Mouse (Mus musculus) midbrain, embryonic 11.5 days (tissue): ENCODE data around the gene Nphs1. TPM values are rescaled to one million over a fixed set of nuclear protein-coding genes. Genes with fewer than 3 reads are reported as not detected.
A peak's percentile ranks its signal among the peaks of the same experiment; 100 is the strongest.

Source experiments
- ATAC-seq: fragments of 200-750 bp; cut with Nextera tagmentation; 2 replicates; pipeline ENCODE4 v1.8.0; 2017; ENCODE audit warnings: moderate TSS enrichment, moderate library complexity; ENCODE audit not compliant: low FRiP score
- DNase-seq: peaks from one replicate; pipeline ENCODE4 v3.0.0; 2015; ENCODE audit warnings: low spot score; ENCODE audit errors: missing footprints
- H3K27ac ChIP-seq: fragments of 300-500 bp; sonication (generic); 2 replicates; pipeline ENCODE4 v1.5.1; 2014; ENCODE audit warnings: low read depth, low read length
- H3K27me3 ChIP-seq: fragments of 300-500 bp; sonication (generic); 2 replicates; pipeline ENCODE4 v1.6.1; 2014; ENCODE audit warnings: mild to moderate bottlenecking, low read length, moderate library complexity, mixed read lengths; ENCODE audit not compliant: control insufficient read depth, insufficient read depth
- H3K36me3 ChIP-seq: fragments of 300-500 bp; sonication (generic); 2 replicates; pipeline ENCODE4 v1.6.1; 2014; ENCODE audit warnings: mild to moderate bottlenecking, low read length, moderate library complexity, mixed read lengths; ENCODE audit not compliant: control insufficient read depth, insufficient read depth
- H3K4me1 ChIP-seq: fragments of 300-500 bp; sonication (generic); 2 replicates; pipeline ENCODE4 v1.6.1; 2014; ENCODE audit warnings: low read length; ENCODE audit not compliant: control insufficient read depth, insufficient read depth
- H3K4me2 ChIP-seq: fragments of 300-500 bp; sonication (generic); 2 replicates; pipeline ENCODE4 v1.6.1; 2014; ENCODE audit warnings: mild to moderate bottlenecking, moderate library complexity
- H3K4me3 ChIP-seq: fragments of 300-500 bp; sonication (generic); 2 replicates; pipeline ENCODE4 v1.5.1; 2014; ENCODE audit warnings: low read depth, low read length
- H3K9ac ChIP-seq: fragments of 300-500 bp; sonication (generic); 2 replicates; pipeline ENCODE4 v1.6.1; 2014; ENCODE audit warnings: low read length
- H3K9me3 ChIP-seq: fragments of 300-500 bp; sonication (generic); 2 replicates; pipeline ENCODE4 v1.6.1; 2016; ENCODE audit warnings: low read length; ENCODE audit not compliant: control insufficient read depth
- WGBS: fragments of 180-500 bp; shearing (Covaris S2); extraction: QIAGEN DNeasy Blood & Tissue Kit; methylation state at CpG from one replicate; pipeline ENCODE4 v1.1.7; 2014; 5-methylcytosine and 5-hydroxymethylcytosine counted together
- polyA plus RNA-seq: library from polyadenylated mRNA; unstranded; fragments of >200 nt; fragmentation: Nextera tagmentation; extraction: Ambion mirVana; gene quantifications from 2 replicates; pipeline ENCODE4 v1.2.1, GENCODE M21; 2014

The Nphs1 gene
- polyA plus RNA-seq, 1 experiment from 2014 or later: not detected

DNA sequence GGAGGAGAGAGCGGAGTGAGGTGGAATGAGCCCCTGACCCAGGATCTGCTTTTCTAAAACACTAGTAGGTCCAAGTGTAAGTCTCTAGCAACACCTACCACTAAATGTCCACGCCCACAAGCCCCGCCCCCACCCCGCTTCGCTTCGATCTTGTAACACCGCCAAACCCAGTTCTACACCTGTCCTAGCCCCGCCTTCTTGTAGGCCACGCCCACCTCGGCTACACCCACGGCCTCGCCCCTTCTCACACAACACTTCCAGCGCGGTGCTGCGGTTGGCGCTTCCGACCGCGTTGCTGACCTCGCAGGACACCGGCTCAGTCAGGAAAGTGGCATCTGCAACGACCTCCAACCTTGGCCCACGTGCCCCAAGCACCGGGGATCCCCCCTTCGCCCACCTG lies 4.3 kb upstream of the Nphs1 start:
- 4% methylated on average over 25 of the region's 25 CpGs for WGBS
- H3K4me1 ChIP-seq: peaks cover 20% of the 10 kb centered on the region
- H3K27me3 ChIP-seq: peaks cover 64% of the 10 kb centered on the region
- no peak overlapping the region for H3K9ac ChIP-seq
- H3K9me3 ChIP-seq: no peaks in the 10 kb centered on the region
- H3K4me2 ChIP-seq: peak overlapping the region; percentile 7; the same call in 1 of the 2 replicates
- ATAC-seq (0 out of 2 replicates have a peak, but pooled peaks have one; percentile 22), DNase-seq (no peak)
- no peaks in the 10 kb centered on the region for H3K36me3 ChIP-seq
- no peak overlapping the region for H3K27ac ChIP-seq
- no peak overlapping the region for H3K4me3 ChIP-seq

DNA sequence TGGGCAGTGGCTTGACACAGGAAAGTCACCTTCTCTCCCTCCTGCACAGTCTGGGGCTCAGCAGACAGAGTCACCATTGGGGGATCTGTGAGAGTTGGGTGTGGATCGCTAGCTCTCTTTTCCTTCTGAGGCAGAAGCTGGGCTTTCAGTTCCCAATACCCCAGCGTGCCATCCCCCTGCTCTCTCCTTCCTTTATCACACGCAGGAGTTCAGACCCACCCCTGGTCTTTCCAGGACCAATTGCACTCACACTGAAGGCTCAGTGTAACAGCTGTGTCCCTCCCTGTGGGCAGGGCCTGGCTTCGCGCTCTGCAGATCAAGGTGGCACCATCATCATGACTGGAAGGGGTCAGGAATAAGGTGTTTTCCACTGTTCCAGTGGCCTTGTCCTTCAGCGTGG lies 3.9 kb upstream of the Nphs1 start:
- Histone ChIP-seq H3K9me3 (no peaks in the 10 kb centered on the region), H3K4me3 (no peak overlapping the region), H3K27me3 (peaks cover 64% of the 10 kb centered on the region), H3K4me2 (no peak overlapping the region; the same call in 1 of the 2 replicates), H3K27ac (no peak overlapping the region), H3K9ac (no peak overlapping the region), H3K36me3 (no peaks in the 10 kb centered on the region), H3K4me1 (peaks cover 20% of the 10 kb centered on the region)
- no peak for DNase-seq
- WGBS: 10% methylated on average over 6 of the region's 6 CpGs
- ATAC-seq: no peak

DNA sequence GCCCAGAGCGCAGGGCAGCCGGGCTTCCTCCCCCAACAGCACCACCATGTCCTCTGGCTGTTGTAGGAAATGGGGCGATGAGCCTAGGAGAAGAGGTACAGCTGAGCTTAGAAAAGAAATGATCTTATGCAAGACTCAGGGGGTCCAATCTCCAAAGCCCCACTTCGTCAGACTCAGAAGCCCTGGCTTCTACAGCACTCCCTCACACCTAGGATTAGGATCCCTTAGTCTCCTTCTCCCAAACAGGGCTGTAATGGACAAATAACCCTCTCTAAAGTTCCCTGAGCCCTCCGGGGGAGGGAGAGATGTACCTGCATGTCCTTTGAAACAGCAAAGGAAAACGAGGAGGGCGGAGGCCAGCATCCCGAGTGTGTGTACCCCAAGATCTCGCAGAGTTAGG lies 1.6 kb upstream of the Nphs1 start:
- no peak for ATAC-seq
- Histone ChIP-seq H3K4me1 (peaks cover 20% of the 10 kb centered on the region), H3K4me2 (peak overlapping the region; percentile 48), H3K27ac (no peak overlapping the region), H3K27me3 (peaks cover 78% of the 10 kb centered on the region), H3K36me3 (no peaks in the 10 kb centered on the region), H3K4me3 (peak overlapping the region; percentile 20), H3K9me3 (no peaks in the 10 kb centered on the region), H3K9ac (no peak overlapping the region; the same call in 1 of the 2 replicates)
- under 1% methylated on average over 9 of the region's 9 CpGs for WGBS
- peak; percentile 90 for DNase-seq

DNA sequence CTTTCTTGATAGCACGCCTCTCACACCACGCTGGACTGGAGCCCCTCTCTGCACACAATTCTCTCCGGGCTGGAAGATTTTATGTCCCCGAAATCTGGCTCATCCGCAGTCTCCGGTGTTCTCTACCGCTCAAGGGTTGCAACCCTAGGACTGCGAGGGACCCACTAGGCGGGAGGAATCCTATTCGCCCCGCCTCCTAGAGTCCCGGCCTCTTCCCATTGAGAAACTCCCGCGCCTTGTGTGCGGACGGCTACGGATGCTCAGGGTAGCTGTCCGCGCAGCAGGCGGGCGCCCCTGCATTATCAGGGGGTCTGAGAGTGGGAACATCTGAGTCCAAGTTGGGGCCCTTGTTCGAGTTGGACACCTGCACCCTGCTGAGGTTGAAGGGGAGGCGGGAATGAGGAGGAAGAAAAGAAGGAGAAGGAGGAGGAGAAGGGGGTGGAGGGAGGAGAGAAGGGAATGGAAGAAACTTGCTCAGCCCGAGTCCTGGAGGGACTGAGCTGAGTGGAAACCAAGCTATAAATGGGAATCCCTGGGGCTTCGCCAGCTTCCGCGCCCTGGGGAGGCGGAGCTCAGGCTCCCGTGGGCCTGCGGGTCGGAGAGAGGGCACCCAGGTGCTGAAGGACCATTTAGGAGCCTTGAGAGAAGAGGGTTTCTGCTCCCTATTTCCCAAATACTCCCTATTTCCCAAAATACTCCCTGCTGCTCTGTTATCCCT lies 1.0 kb upstream of the Nphs1 start:
- ATAC-seq (peak; percentile 33; the same call in 1 of the 2 replicates), DNase-seq (peak; percentile 91)
- H3K36me3 ChIP-seq: no peaks in the 10 kb centered on the region
- no peaks in the 10 kb centered on the region for H3K9me3 ChIP-seq
- H3K27ac ChIP-seq: no peak overlapping the region
- H3K9ac ChIP-seq: peak overlapping the region; percentile 42
- peaks cover 20% of the 10 kb centered on the region for H3K4me1 ChIP-seq
- peaks cover 78% of the 10 kb centered on the region for H3K27me3 ChIP-seq
- peak overlapping the region; percentile 48 for H3K4me2 ChIP-seq
- WGBS: under 1% methylated on average over 31 of the region's 31 CpGs
- H3K4me3 ChIP-seq: peak overlapping the region; percentile 20

DNA sequence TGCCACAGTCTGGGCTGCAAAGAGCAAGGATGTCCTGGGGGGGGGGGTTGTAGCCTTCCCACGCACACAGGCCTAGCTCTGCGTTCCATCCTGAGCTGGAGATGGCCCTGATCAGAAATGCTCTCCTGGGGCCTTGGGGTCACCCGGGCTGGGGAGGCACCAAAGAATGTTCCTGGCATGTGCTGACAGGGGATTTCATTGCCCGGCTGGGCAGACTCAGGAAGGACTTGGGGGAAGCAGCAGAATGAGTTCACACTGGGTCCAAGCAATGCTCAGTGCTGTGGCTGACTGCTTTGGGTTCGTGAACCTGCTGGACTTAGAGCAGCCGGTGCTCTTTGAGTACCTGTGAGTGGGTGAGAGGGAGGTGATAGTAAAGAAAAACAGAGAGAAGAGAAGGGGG lies 1.4 kb downstream of the Nphs1 start:
- H3K4me2 ChIP-seq: no peak overlapping the region
- no peak for DNase-seq
- peaks cover 71% of the 10 kb centered on the region for H3K27me3 ChIP-seq
- H3K9me3 ChIP-seq: no peaks in the 10 kb centered on the region
- 40% methylated on average over 6 of the region's 6 CpGs for WGBS
- no peak overlapping the region for H3K4me3 ChIP-seq
- H3K9ac ChIP-seq: no peak overlapping the region
- no peaks in the 10 kb centered on the region for H3K36me3 ChIP-seq
- peaks cover 18% of the 10 kb centered on the region for H3K4me1 ChIP-seq
- no peak overlapping the region for H3K27ac ChIP-seq
- no peak for ATAC-seq

DNA sequence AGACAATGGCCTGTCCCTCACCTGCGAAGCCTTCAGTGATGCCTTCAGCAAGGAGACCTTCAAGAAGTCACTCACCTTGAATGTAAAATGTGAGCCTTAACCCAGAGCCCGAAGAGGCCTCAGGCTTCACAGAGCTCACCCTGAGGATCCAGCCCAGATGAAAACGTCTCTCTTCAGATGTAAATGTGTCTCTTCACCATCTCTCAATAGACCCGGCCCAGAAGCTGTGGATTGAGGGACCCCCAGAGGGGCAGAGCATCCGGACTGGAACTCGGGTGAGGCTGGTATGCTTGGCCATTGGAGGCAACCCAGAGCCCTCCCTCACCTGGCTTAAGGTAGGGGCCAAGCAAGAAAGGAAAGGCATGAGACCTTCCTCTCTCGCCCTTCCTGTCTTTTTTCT lies 5.5 kb downstream of the Nphs1 start:
- ATAC-seq (no peak), DNase-seq (no peak)
- 16% methylated on average over 7 of the region's 7 CpGs for WGBS
- Histone ChIP-seq H3K9ac (no peak overlapping the region), H3K27ac (no peak overlapping the region), H3K27me3 (peaks cover 64% of the 10 kb centered on the region), H3K4me1 (0 out of 2 replicates have a peak, but pooled peaks cover 2% of the 10 kb centered on the region), H3K4me3 (no peak overlapping the region), H3K9me3 (no peaks in the 10 kb centered on the region), H3K4me2 (no peak overlapping the region), H3K36me3 (no peaks in the 10 kb centered on the region)

DNA sequence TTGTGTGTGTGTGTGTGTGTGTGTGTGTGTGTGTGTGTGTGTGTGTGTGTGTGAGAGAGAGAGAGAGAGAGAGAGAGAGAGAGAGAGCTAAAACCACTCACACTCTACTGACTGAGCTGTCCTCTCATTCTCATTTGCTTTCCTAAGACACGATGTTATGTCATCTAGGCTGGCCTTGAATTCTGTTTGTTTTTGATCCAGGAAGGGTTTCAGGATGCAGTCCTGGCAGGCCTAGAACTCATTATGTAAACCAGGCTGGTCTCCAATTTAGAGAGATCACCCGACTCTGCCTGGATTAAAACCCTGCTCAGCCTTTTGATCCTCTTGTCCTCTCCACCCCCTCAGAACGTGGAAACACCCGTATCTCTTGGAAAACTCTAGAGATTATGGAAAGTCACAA lies 5.9 kb downstream of the Nphs1 start:
- WGBS: 11% methylated on average over 4 of the region's 4 CpGs
- no peak overlapping the region for H3K9ac ChIP-seq
- no peak for ATAC-seq

DNA sequence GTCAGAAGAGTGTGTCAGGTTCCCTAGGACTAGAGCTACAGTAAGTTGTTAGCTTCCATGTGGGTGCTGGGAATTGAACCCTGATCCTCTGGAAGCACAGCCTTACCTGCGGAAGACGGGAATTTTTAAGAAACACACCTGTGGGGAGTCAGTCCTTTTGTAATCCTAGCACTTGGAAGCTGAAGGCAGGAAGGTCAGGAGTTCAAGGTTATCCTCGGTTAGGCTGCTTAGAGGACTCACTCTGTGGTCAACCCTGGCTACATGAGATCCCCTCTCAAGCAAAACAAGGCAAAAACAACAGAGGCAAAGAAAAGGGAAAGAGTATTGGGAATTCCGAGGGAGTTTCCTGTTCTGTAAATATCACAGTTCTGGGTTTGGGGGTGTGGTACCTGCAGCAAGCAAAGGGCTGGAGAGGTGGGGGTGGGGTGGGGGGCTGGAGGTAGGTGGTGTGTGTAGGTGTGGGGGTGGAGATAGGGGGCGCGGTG lies 6.7 kb downstream of the Nphs1 start:
- H3K27me3 ChIP-seq: peaks cover 58% of the 10 kb centered on the region
- no peak overlapping the region for H3K27ac ChIP-seq
- no peak overlapping the region for H3K9ac ChIP-seq
- H3K4me1 ChIP-seq: 0 out of 2 replicates have a peak, but pooled peaks cover 2% of the 10 kb centered on the region
- no peaks in the 10 kb centered on the region for H3K9me3 ChIP-seq
- WGBS: 10% methylated on average over 6 of the region's 6 CpGs
- no peaks in the 10 kb centered on the region for H3K36me3 ChIP-seq
- H3K4me2 ChIP-seq: no peak overlapping the region
- DNase-seq (no peak), ATAC-seq (no peak)
- H3K4me3 ChIP-seq: no peak overlapping the region

More for the DNA sequence above, 5.9 kb downstream of the Nphs1 start:
- peaks cover 62% of the 10 kb centered on the region for H3K27me3 ChIP-seq
- H3K36me3 ChIP-seq: no peaks in the 10 kb centered on the region
- H3K27ac ChIP-seq: no peak overlapping the region
- no peak for DNase-seq
- H3K4me3 ChIP-seq: no peak overlapping the region
- no peaks in the 10 kb centered on the region for H3K9me3 ChIP-seq
- H3K4me2 ChIP-seq: no peak overlapping the region
- H3K4me1 ChIP-seq: 0 out of 2 replicates have a peak, but pooled peaks cover 2% of the 10 kb centered on the region

DNA sequence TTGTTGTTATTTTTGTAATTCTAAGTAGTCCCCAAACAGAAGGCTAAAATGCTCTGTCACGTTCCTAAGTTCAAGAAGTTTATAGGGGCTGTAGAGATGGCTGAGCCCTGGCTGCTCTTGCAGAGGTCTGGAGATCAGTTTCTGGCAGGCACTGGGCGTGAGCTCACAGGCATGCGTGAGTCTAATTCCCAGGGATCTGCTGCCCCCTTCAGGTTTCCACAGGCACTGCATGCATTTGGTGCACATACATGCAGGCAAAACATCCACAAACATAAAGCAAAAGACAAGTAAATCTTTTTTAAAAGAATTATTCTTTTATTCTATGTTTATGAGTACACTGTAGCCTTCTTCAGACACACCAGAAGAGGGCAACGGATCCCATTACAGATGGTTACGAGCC lies 14.3 kb downstream of the Nphs1 start:
- no peak overlapping the region for H3K27ac ChIP-seq
- peaks cover under 1% of the 10 kb centered on the region; the same call in 1 of the 2 replicates for H3K4me1 ChIP-seq
- H3K4me2 ChIP-seq: no peak overlapping the region
- no peak overlapping the region for H3K4me3 ChIP-seq
- ATAC-seq (no peak), DNase-seq (peak; percentile 90)
- H3K9ac ChIP-seq: no peak overlapping the region
- WGBS: 42% methylated on average over 5 of the region's 5 CpGs
- no peaks in the 10 kb centered on the region for H3K9me3 ChIP-seq
- H3K36me3 ChIP-seq: no peaks in the 10 kb centered on the region
- peaks cover 4% of the 10 kb centered on the region for H3K27me3 ChIP-seq
